Mouse (Mus musculus) forebrain, embryonic 16.5 days (tissue): ENCODE results near the gene AU040320. TPM values are rescaled to one million over a fixed set of nuclear protein-coding genes. Genes with fewer than 3 reads are reported as not detected.

Experiments used
- ATAC-seq: fragments of 200-750 bp; cut with Nextera tagmentation; 2 replicates; pipeline ENCODE4 v1.8.0; 2017; ENCODE audit warnings: mild to moderate bottlenecking, moderate library complexity
- H3K27ac ChIP-seq: fragments of 300-500 bp; sonication (generic); 2 replicates; pipeline ENCODE4 v1.5.1; 2014; ENCODE audit warnings: low read length, control low read depth
- H3K27me3 ChIP-seq: fragments of 300-500 bp; sonication (generic); replicated peaks from 2 replicates; pipeline ENCODE4 v1.6.1; 2014; ENCODE audit warnings: low read length; ENCODE audit not compliant: control insufficient read depth, insufficient read depth
- H3K36me3 ChIP-seq: fragments of 300-500 bp; sonication (generic); 2 replicates; pipeline ENCODE4 v1.6.1; 2014; ENCODE audit not compliant: control insufficient read depth, insufficient read depth
- H3K4me1 ChIP-seq: fragments of 300-500 bp; sonication (generic); replicated peaks from 2 replicates; pipeline ENCODE4 v1.6.1; 2014; ENCODE audit warnings: low read length; ENCODE audit not compliant: control insufficient read depth, insufficient read depth
- H3K4me2 ChIP-seq: fragments of 300-500 bp; sonication (generic); 2 replicates; pipeline ENCODE4 v1.6.1; 2014; ENCODE audit warnings: mild to moderate bottlenecking, low read length, control low read depth
- H3K4me3 ChIP-seq: fragments of 300-500 bp; sonication (generic); replicated peaks from 2 replicates; pipeline ENCODE4 v1.5.1; 2014; ENCODE audit warnings: mild to moderate bottlenecking, low read length, control low read depth
- H3K9ac ChIP-seq: fragments of 300-500 bp; sonication (generic); replicated peaks from 2 replicates; pipeline ENCODE4 v1.6.1; 2014; ENCODE audit warnings: low read depth, low read length, control low read depth
- H3K9me3 ChIP-seq: fragments of 300-500 bp; sonication (generic); 2 replicates; pipeline ENCODE4 v1.6.1; 2016; ENCODE audit warnings: low read length; ENCODE audit not compliant: control insufficient read depth
- WGBS: fragments of 180-500 bp; shearing (Covaris S2); extraction: QIAGEN DNeasy Blood & Tissue Kit; methylation state at CpG from one replicate; pipeline ENCODE4 v1.1.7; 2014; 5-methylcytosine and 5-hydroxymethylcytosine counted together
- polyA plus RNA-seq: library from polyadenylated mRNA; unstranded; fragments of >200 nt; fragmentation: Nextera tagmentation; extraction: Ambion mirVana; gene quantifications from 2 replicates; pipeline ENCODE4 v1.2.1, GENCODE M21; 2015

The AU040320 gene
- polyA plus RNA-seq = 32.8 and 35.0 TPM in 2 replicates

GRCm38 (mm10) chr4:126753268-126754230 is at the start of gene AU040320, which contains the start of gene Ncdn:
Gene AU040320 (plus strand): TSS chr4:126753544.
Gene Ncdn (minus strand): TSS chr4:126753438.
- Histone ChIP-seq H3K4me2 (peak within 1 kb of the TSS; percentile 78), H3K27ac (peak within 1 kb of the TSS; percentile 95), H3K9me3 (no peaks in the 10 kb centered on the region), H3K27me3 (no peaks in the 10 kb centered on the region), H3K36me3 (no peaks in the 10 kb centered on the region), H3K4me1 (peaks cover 57% of the 10 kb centered on the region), H3K9ac (peak within 1 kb of the TSS; percentile 90), H3K4me3 (peak within 1 kb of the TSS; percentile 80)
- under 1% methylated on average over 66 of the region's 71 CpGs for WGBS
- peak; percentile 97 for ATAC-seq

- no peak for ATAC-seq
- H3K27ac ChIP-seq = no peak overlapping the region
- H3K9me3 ChIP-seq = no peaks in the 10 kb centered on the region
- H3K4me3 ChIP-seq = no peak overlapping the region
- 77% methylated on average over 12 of the region's 12 CpGs for WGBS
- H3K4me2 ChIP-seq = no peak overlapping the region
- H3K9ac ChIP-seq = no peak overlapping the region
- H3K4me1 ChIP-seq = no peaks in the 10 kb centered on the region
- H3K27me3 ChIP-seq = no peaks in the 10 kb centered on the region
- peaks cover 32% of the 10 kb centered on the region for H3K36me3 ChIP-seq
Observed at GRCm38 (mm10) chr4:126706630-126707438, 46.5 kb upstream of the AU040320 start.

GRCm38 (mm10) chr4:126707439-126707826 is 45.9 kb upstream of the AU040320 start:
- no peak for ATAC-seq
- Histone ChIP-seq H3K4me3 (no peak overlapping the region), H3K9me3 (no peaks in the 10 kb centered on the region), H3K4me2 (no peak overlapping the region), H3K4me1 (no peaks in the 10 kb centered on the region), H3K27me3 (no peaks in the 10 kb centered on the region), H3K27ac (no peak overlapping the region), H3K36me3 (peaks cover 32% of the 10 kb centered on the region), H3K9ac (no peak overlapping the region)
- 84% methylated on average over 5 of the region's 5 CpGs for WGBS

GRCm38 (mm10) chr4:126732111-126732510 is 21.2 kb upstream of the AU040320 start:
- no peak overlapping the region for H3K4me3 ChIP-seq
- WGBS = 1% methylated on average over 18 of the region's 18 CpGs
- ATAC-seq = no peak
- no peaks in the 10 kb centered on the region for H3K9me3 ChIP-seq
- peaks cover 61% of the 10 kb centered on the region for H3K27me3 ChIP-seq
- H3K36me3 ChIP-seq = no peaks in the 10 kb centered on the region
- H3K4me2 ChIP-seq = no peak overlapping the region
- H3K27ac ChIP-seq = no peak overlapping the region
- H3K4me1 ChIP-seq = peaks cover 10% of the 10 kb centered on the region
- H3K9ac ChIP-seq = no peak overlapping the region

GRCm38 (mm10) chr4:126732531-126733380 is 20.6 kb upstream of the AU040320 start:
- Histone ChIP-seq H3K4me1 (peaks cover 10% of the 10 kb centered on the region), H3K9me3 (no peaks in the 10 kb centered on the region), H3K27me3 (peaks cover 66% of the 10 kb centered on the region), H3K36me3 (no peaks in the 10 kb centered on the region), H3K4me3 (no peak overlapping the region), H3K27ac (no peak overlapping the region), H3K9ac (no peak overlapping the region), H3K4me2 (no peak overlapping the region)
- WGBS = 2% methylated on average over 26 of the region's 26 CpGs
- ATAC-seq = no peak

GRCm38 (mm10) chr4:126734001-126734603 is 19.2 kb upstream of the AU040320 start:
- Histone ChIP-seq H3K27ac (no peak overlapping the region), H3K4me1 (peaks cover 10% of the 10 kb centered on the region), H3K9ac (no peak overlapping the region), H3K4me3 (no peak overlapping the region), H3K4me2 (no peak overlapping the region), H3K27me3 (peaks cover 75% of the 10 kb centered on the region), H3K9me3 (no peaks in the 10 kb centered on the region), H3K36me3 (no peaks in the 10 kb centered on the region)
- 2% methylated on average over 16 of the region's 16 CpGs for WGBS
- ATAC-seq = no peak

- H3K9ac ChIP-seq = no peak overlapping the region
- H3K36me3 ChIP-seq = no peaks in the 10 kb centered on the region
- WGBS = 2% methylated on average over 50 of the region's 51 CpGs
- 0 out of 2 replicates have a peak overlapping the region, but pooled peaks have one; percentile 6 for H3K4me2 ChIP-seq
- H3K27me3 ChIP-seq = peaks cover 75% of the 10 kb centered on the region
- H3K4me3 ChIP-seq = peak overlapping the region; percentile 23
- H3K4me1 ChIP-seq = peaks cover 10% of the 10 kb centered on the region
- no peak for ATAC-seq
- H3K9me3 ChIP-seq = no peaks in the 10 kb centered on the region
- H3K27ac ChIP-seq = no peak overlapping the region
Observed at GRCm38 (mm10) chr4:126734700-126735381, 18.5 kb upstream of the AU040320 start.

- Histone ChIP-seq H3K9ac (no peak overlapping the region), H3K4me3 (peak overlapping the region; percentile 23), H3K27me3 (peaks cover 71% of the 10 kb centered on the region), H3K27ac (no peak overlapping the region), H3K9me3 (no peaks in the 10 kb centered on the region), H3K4me1 (peaks cover 10% of the 10 kb centered on the region), H3K36me3 (no peaks in the 10 kb centered on the region), H3K4me2 (peak overlapping the region; percentile 34)
- WGBS = 2% methylated on average over 53 of the region's 62 CpGs
- no peak for ATAC-seq
Observed at GRCm38 (mm10) chr4:126735382-126736000, 17.9 kb upstream of the AU040320 start.
